Mouse (Mus musculus) lung, adult 10 weeks (tissue): ENCODE measurements around the gene Ush1g. TPM values are rescaled to one million over a fixed set of nuclear protein-coding genes. Genes with fewer than 3 reads are reported as not detected.

Experiments
- polyA plus RNA-seq: library from polyadenylated mRNA; stranded (reverse); fragments of 350-450 nt; fragmentation: Illumina TruSeq; extraction: RNeasy Lipid Tissue Mini Kit (QIAGEN cat#74804); gene quantifications from one replicate; pipeline ENCODE4 v1.2.3, GENCODE M21; 2014; ENCODE audit warnings: low read depth, low replicate concordance; ENCODE audit not compliant: insufficient read depth

The Ush1g gene
- not detected for polyA plus RNA-seq

GRCm38 (mm10) chr11:115321906-115322693, at the start of gene Ush1g:
Gene Ush1g (minus strand): TSS chr11:115322041.

GRCm38 (mm10) chr11:115367395-115367944, 45.6 kb upstream of the Ush1g start, which contains the start of gene Hid1:
Gene Hid1 (minus strand): TSS chr11:115367756.

GRCm38 (mm10) chr11:115334531-115334930, 12.7 kb upstream of the Ush1g start, which contains the start of gene Otop3:
Gene Otop3 (plus strand): TSS chr11:115334731.

GRCm38 (mm10) chr11:115306863-115307262, 15.0 kb downstream of the Ush1g start, which contains the start of gene Otop2:
Gene Otop2 (plus strand): TSS chr11:115307163.

GRCm38 (mm10) chr11:115297214-115297826, 24.5 kb downstream of the Ush1g start, which contains the start of gene Fads6:
Gene Fads6 (minus strand): TSS chr11:115297663.

GRCm38 (mm10) chr11:115276780-115277603, 44.8 kb downstream of the Ush1g start, which contains the start of gene Fdxr:
Gene Fdxr (minus strand): TSS chr11:115277050.

GRCm38 (mm10) chr11:115267061-115267883, 54.6 kb downstream of the Ush1g start, which contains the start of gene Grin2c:
Gene Grin2c (minus strand): TSS chr11:115267243.

Other genes starting within 250 kb of the Ush1g start
- 1.1 TPM for gene Rab37, start 230.6 kb downstream of the Ush1g start, polyA plus RNA-seq
- 6.7 TPM for gene Cd300lf, start 188.0 kb downstream of the Ush1g start, polyA plus RNA-seq
- gene Slc9a3r1, start 158.7 kb downstream of the Ush1g start, polyA plus RNA-seq, result 44.9 TPM
- gene Tmem104, start 134.6 kb downstream of the Ush1g start, polyA plus RNA-seq, result 4.0 TPM
- gene Nat9, start 134.2 kb downstream of the Ush1g start, polyA plus RNA-seq, result 33.1 TPM
- gene Grin2c, start 54.8 kb downstream of the Ush1g start, polyA plus RNA-seq, result 0.39 TPM
- gene Fdxr, start 45.0 kb downstream of the Ush1g start, polyA plus RNA-seq, result 6.9 TPM
- 0.99 TPM for gene Fads6, start 24.4 kb downstream of the Ush1g start, polyA plus RNA-seq
- gene Otop2, start 14.9 kb downstream of the Ush1g start, polyA plus RNA-seq, result not detected
- gene Otop3, start 12.7 kb upstream of the Ush1g start, polyA plus RNA-seq, result not detected
- 11.8 TPM for gene Hid1, start 45.7 kb upstream of the Ush1g start, polyA plus RNA-seq
- 7.4 TPM for gene Cdr2l, start 59.9 kb upstream of the Ush1g start, polyA plus RNA-seq
- 89.2 TPM for gene Mrpl58, start 81.7 kb upstream of the Ush1g start, polyA plus RNA-seq
- 582 TPM for gene Atp5h, start 97.9 kb upstream of the Ush1g start, polyA plus RNA-seq
- gene Kctd2, start 98.1 kb upstream of the Ush1g start, polyA plus RNA-seq, result 47.3 TPM
- not detected for gene Trim80, start 118.5 kb upstream of the Ush1g start, polyA plus RNA-seq
- gene Slc16a5, start 140.4 kb upstream of the Ush1g start, polyA plus RNA-seq, result 0.43 TPM
- 5.3 TPM for gene Armc7, start 153.6 kb upstream of the Ush1g start, polyA plus RNA-seq
- gene Nt5c, start 169.8 kb upstream of the Ush1g start, polyA plus RNA-seq, result 76.7 TPM
- gene Jpt1, start 192.3 kb upstream of the Ush1g start, polyA plus RNA-seq, result 84.1 TPM
- gene Sumo2, start 214.2 kb upstream of the Ush1g start, polyA plus RNA-seq, result 241 TPM
- gene Nup85, start 242.4 kb upstream of the Ush1g start, polyA plus RNA-seq, result 43.6 TPM